In the genomic region with DNA sequence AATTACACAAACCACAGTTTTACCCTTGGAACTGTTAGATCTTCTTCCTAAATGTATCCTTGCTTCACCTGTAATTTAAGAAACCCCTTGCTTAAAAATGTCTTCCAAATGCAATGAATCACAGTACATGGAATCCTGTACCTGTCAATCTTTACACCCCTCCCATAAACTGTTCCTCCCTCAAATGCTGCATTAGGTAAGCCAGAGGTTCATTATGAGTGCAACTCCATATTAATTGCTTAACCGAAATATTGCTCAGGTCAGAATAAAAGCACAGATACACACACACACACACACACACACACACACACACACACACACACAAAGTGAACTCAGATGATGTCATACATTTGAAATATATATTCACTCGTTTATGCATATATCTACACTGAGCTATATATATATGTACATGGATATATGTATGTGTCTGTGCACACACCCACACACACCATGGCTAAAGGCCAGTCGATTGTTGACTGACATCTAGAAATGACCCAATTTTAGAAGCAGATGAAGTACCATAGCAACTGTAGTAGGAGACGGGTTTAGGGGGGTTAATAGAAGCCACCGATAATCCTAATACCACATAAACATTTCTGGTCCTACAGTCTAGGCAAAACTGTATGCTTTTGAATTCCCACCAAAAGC, we compare ENCODE assay signal across 11 mouse cellular contexts. TPM values are rescaled to one million over a fixed set of nuclear protein-coding genes. Genes with fewer than 3 reads are reported as not detected.
DNase-seq lines count a peak whose midpoint lies in the region; ATAC-seq and TF ChIP-seq lines count a peak whose summit lies in the region.
"Had no signal": no experiment of that assay in that cellular context is flagged by ENCODE, and none has a peak within 500 bp of the region (broad histone marks: within the 10 kb centered on the region; RNA-seq: fewer than 3 reads in every experiment).

No protein-coding gene starts in this region.

- no peak for DNase-seq in hindbrain, embryonic 10.5 days (ENCODE audit: low spot score)
- DNase-seq in retina, postnatal 1 day: peak; percentile 24
- DNase-seq in retina, embryonic 14.5 days (ENCODE audit: low spot score): no peak
- DNase-seq in forebrain, postnatal 0 days: peak; percentile 33
- DNase-seq in thymus, postnatal 0 days (ENCODE audit: low spot score): no peak
- DNase-seq in spleen, postnatal 36 days (ENCODE audit: low spot score in 2 of 2): no peak
- DNase-seq: thymus, postnatal 36 days had no signal

- H3K27me3 ChIP-seq in hindbrain, embryonic 12.5 days: peaks cover 7% of the 10 kb centered on the region; the same call in 1 of the 2 replicates
- H3K27me3 ChIP-seq in hindbrain, embryonic 10.5 days (ENCODE audit: insufficient read depth, poor library complexity, severe bottlenecking): peaks cover 23% of the 10 kb centered on the region
- H3K27me3 ChIP-seq in forebrain, postnatal 0 days (ENCODE audit: insufficient read depth, low read length): no peaks in the 10 kb centered on the region
- H3K27me3 ChIP-seq in neural tube, embryonic 14.5 days (ENCODE audit: control insufficient read depth, insufficient read depth, low read length): no peaks in the 10 kb centered on the region

- peak overlapping the region; percentile 89 for H3K4me2 ChIP-seq in hindbrain, embryonic 12.5 days (replicated peaks)
- H3K4me2 ChIP-seq in forebrain, postnatal 0 days (ENCODE audit: low read depth): peak overlapping the region; percentile 57
- H3K4me2 ChIP-seq in neural tube, embryonic 14.5 days (ENCODE audit: low read depth, low read length): peak overlapping the region; percentile 72

- peak; percentile 17; the same call in 1 of the 2 replicates for ATAC-seq in hindbrain, embryonic 12.5 days (ENCODE audit: low FRiP score)
- ATAC-seq in forebrain, postnatal 0 days: peak; percentile 46
- ATAC-seq in neural tube, embryonic 14.5 days (ENCODE audit: low read depth): no peak

- no peak overlapping the region for H3K27ac ChIP-seq in hindbrain, embryonic 12.5 days
- no peak overlapping the region for H3K27ac ChIP-seq in hindbrain, embryonic 10.5 days
- peak overlapping the region; percentile 84 for H3K27ac ChIP-seq in forebrain, postnatal 0 days (ENCODE audit: low read depth, low read length)
- no peak overlapping the region for H3K27ac ChIP-seq in neural tube, embryonic 14.5 days (ENCODE audit: low read depth, low read length)

- H3K4me3 ChIP-seq in hindbrain, embryonic 12.5 days: peak overlapping the region; percentile 53; the same call in 1 of the 2 replicates
- no peak overlapping the region for H3K4me3 ChIP-seq in hindbrain, embryonic 10.5 days
- peak overlapping the region; percentile 71 for H3K4me3 ChIP-seq in forebrain, postnatal 0 days (ENCODE audit: low read depth, low read length)
- H3K4me3 ChIP-seq in neural tube, embryonic 14.5 days (ENCODE audit: low read depth, low read length): peak overlapping the region; percentile 63
- H3K4me3 ChIP-seq: erythroblast, embryonic 14.5 days had no signal

- no peak overlapping the region for H3K9ac ChIP-seq in hindbrain, embryonic 12.5 days
- H3K9ac ChIP-seq in forebrain, postnatal 0 days: peak overlapping the region; percentile 84
- peak overlapping the region; percentile 61 for H3K9ac ChIP-seq in neural tube, embryonic 14.5 days (replicated peaks; ENCODE audit: low read depth, low read length)

- no peaks in the 10 kb centered on the region for H3K9me3 ChIP-seq in hindbrain, embryonic 12.5 days (replicated peaks)
- H3K9me3 ChIP-seq in hindbrain, embryonic 10.5 days: no peaks in the 10 kb centered on the region
- no peaks in the 10 kb centered on the region for H3K9me3 ChIP-seq in forebrain, postnatal 0 days (ENCODE audit: low read length)
- no peaks in the 10 kb centered on the region for H3K9me3 ChIP-seq in neural tube, embryonic 14.5 days (ENCODE audit: control insufficient read depth, low read length)

- no peaks in the 10 kb centered on the region for H3K36me3 ChIP-seq in hindbrain, embryonic 12.5 days
- H3K36me3 ChIP-seq in hindbrain, embryonic 10.5 days: no peaks in the 10 kb centered on the region
- no peaks in the 10 kb centered on the region for H3K36me3 ChIP-seq in forebrain, postnatal 0 days (ENCODE audit: insufficient read depth)
- no peaks in the 10 kb centered on the region for H3K36me3 ChIP-seq in neural tube, embryonic 14.5 days (ENCODE audit: control insufficient read depth, insufficient read depth, low read length)
- H3K36me3 ChIP-seq: G1E had no signal

- no peak for TF ChIP-seq CTCF in forebrain, postnatal 0 days (IDR thresholded peaks at IDR 0.05; ENCODE audit: low read depth)

- peaks cover 3% of the 10 kb centered on the region; the same call in 1 of the 2 replicates for H3K4me1 ChIP-seq in hindbrain, embryonic 12.5 days
- peaks cover 13% of the 10 kb centered on the region for H3K4me1 ChIP-seq in hindbrain, embryonic 10.5 days (replicated peaks)
- H3K4me1 ChIP-seq in forebrain, postnatal 0 days (ENCODE audit: insufficient read depth): 0 out of 2 replicates have a peak, but pooled peaks cover 3% of the 10 kb centered on the region
- H3K4me1 ChIP-seq in neural tube, embryonic 14.5 days (ENCODE audit: control insufficient read depth, insufficient read depth, low read length): no peaks in the 10 kb centered on the region

- WGBS in hindbrain, embryonic 12.5 days: 90% methylated on average over 5 of the region's 5 CpGs
- 87% methylated on average over 5 of the region's 5 CpGs for WGBS in hindbrain, embryonic 10.5 days
- 58% methylated on average over 5 of the region's 5 CpGs for WGBS in forebrain, postnatal 0 days
- 92% methylated on average over 5 of the region's 5 CpGs for WGBS in neural tube, embryonic 14.5 days

RNA-seq across cellular contexts. Expression of gene Plppr4, which starts 1.6 kb away (rescaled TPM):
- 2.0 and 2.8 TPM in 2 replicates for polyA plus RNA-seq in hindbrain, embryonic 12.5 days (2016; fragmentation: Nextera tagmentation; extraction: Ambion mirVana)
- polyA plus RNA-seq in hindbrain, embryonic 10.5 days (2016; fragmentation: Nextera tagmentation; extraction: Ambion mirVana): 0.34 and 1.0 TPM in 2 replicates
- total RNA-seq in forebrain, postnatal 0 days (2014; rRNA removed): 77.8 and 97.8 TPM in 2 replicates
- polyA plus RNA-seq in forebrain, postnatal 0 days (2015; fragmentation: Nextera tagmentation; extraction: Ambion mirVana): 28.9 and 60.8 TPM in 2 replicates
- polyA plus RNA-seq in neural tube, embryonic 14.5 days (2014; fragmentation: Nextera tagmentation; extraction: Ambion mirVana): 12.5 and 19.2 TPM in 2 replicates
- 0.36 and 0.64 TPM in 2 replicates for polyA plus RNA-seq in thymus, postnatal 0 days (2015; fragmentation: Nextera tagmentation; extraction: Ambion mirVana)
- polyA plus RNA-seq: G1E had no signal

Comparison
In these comparisons a context has a peak if more than half of its experiments do, and no peak if none do; other contexts are left out.
1. DNase-seq: peak in retina, postnatal 1 day (single experiment) and forebrain, postnatal 0 days (single experiment); none in hindbrain, embryonic 10.5 days (single experiment), retina, embryonic 14.5 days (single experiment), thymus, postnatal 0 days (single experiment) and spleen, postnatal 36 days (0 of 2).
2. Peak in every context shown above with its lines, with median percentiles within 50 percentile points of each other: H3K4me2 ChIP-seq.